Mouse (Mus musculus) T-helper 17 cell (primary cell): ENCODE results near the gene Btg1.

ENCODE experiments used
- in situ Hi-C, 2 experiments: fragments of 300-600 bp; cut with MboI, MseI; formaldehyde crosslinking; loops; 1 replicate in 1 of 2; 2 replicates in 1 of 2; pipeline ENCODE4 v1.15.1; 2025; ENCODE audit warnings: high pct_unique_total_duplicates in 2 of 2

Gene Btg1

DNA sequence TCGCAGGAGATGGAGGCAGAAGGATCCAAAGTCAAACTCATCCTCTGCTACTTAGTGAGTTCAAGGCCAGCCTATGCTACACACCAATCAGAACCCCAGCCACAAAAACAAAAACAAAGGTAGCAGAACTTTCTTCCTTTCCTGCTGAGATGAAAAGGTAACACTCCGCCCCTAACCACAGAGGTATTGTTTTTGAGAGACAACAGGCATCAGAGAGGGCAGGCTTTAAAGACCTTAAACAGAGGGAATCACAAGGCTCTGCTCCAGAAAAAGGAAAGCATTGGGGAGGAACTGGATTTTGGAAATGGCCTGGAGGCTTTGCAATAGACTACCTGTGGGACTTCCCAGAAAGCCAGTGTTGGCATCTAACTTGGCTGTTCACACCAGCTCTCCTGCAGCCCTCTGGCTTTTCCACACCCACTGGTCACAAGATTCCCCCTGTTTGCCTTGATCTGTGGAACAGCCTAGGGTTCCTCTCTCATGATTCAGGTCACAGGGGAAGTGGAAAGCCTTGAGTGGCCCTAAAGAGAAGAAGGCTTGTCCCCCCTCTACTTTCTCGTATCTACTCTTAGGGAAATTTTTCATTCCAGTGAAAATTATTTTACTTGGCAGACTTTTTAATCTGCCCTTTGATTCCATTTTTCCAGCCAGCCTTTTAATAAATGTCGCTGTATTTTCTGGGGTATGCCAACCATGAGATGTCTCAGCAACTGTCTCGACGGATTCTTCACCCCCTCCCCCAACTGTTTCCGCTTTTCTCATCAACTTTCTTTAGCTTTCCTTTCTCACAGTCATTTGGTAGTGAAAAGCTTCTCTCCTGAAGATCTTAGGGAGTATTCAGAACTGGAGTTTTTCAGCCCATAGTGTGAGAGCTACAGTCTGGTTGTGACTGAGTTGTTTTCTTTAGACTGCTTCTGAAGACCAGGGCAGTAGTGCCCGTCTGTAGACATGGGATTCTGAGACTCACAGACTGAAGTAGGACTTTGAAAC, 7.2 kb upstream of the Btg1 start:
- in situ Hi-C loops: loop anchor here (5.0 to 25.0 kb wide), 6 partner anchors 147 to 395 kb away; no protein-coding TSS in a partner anchor

- in situ Hi-C loops: loop anchor here (10.0 to 25.0 kb wide), 2 partner anchors 211 to 279 kb away; no protein-coding TSS in a partner anchor
Measured at GRCm38 (mm10) chr10:96616001-96616708, 651 bp upstream of the Btg1 start.

GRCm38 (mm10) chr10:96617221-96617950, 580 bp downstream of the Btg1 start:
- in situ Hi-C loops: loop anchor here (10.0 to 25.0 kb wide), 2 partner anchors 213 to 280 kb away; no protein-coding TSS in a partner anchor

DNA sequence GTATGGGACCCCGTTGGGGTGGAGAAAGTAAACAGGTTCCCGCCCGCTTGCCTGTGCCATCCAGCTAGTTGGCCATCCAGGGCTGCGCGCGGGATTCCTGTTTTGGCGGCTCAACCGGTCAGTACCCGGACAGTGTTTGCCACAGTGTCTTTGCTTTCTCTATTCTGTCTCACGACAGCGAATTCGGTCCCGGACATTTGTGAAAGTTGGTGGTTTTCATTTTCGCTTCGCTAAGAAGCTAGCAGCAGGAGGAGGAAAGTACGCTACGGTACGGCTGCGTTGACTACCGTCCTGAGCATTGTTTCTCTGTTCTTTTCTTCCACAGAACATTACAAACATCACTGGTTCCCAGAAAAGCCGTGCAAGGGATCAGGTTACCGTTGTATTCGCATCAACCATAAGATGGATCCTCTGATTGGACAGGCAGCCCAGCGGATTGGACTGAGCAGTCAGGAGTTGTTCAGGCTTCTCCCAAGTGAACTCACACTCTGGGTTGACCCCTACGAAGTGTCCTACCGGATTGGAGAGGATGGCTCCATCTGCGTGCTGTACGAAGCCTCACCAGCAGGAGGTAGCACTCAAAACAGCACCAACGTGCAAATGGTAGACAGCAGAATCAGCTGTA, 1.3 kb downstream of the Btg1 start:
- in situ Hi-C loops: loop anchor here (10.0 to 25.0 kb wide), 2 partner anchors 213 to 281 kb away; no protein-coding TSS in a partner anchor

DNA sequence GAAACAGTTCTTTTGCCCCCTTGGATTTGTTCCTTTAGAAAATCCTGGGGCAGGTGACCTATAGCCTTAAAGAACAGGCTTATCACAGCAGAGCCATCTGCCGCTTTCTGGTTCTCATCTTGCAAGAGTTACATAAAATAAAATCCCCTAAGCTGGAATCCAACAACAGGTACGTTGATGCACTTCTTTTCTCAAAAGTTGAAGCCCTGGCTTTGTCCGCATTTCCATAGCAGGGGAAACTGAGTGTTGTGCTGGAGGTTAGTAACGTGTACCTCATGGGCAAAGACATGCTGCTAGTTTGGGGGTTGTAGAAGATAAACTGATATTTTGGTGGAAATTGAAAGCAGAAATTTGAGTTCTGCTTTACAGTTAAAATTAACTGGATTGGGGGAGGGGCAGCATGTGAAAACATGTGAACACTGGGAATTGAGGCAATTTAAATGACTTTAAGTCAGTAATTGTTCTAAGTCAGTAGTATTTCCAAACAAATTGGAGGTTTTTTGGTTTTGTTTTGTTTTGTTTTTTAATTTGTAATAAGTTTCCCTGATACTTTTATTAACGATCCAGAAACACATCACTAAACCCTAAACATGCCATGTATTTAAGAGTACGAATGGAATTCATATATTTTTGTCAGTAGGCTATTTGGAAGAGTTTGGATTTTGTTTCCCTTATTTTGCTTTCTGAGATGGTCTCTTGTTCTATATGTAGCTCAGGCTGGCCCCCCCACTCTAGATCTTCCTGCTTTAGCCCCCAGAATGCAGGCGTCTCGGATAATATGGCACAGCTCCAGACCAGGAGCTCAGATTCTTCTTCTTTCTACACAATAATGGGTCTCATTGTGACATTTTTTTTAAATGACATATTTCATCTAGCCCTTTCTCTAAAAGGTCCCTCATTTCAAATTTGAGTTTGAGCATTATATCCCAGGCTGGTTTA, 3.4 kb downstream of the Btg1 start:
- in situ Hi-C loops: loop anchor here (10.0 to 25.0 kb wide), 3 partner anchors 215 to 695 kb away; no protein-coding TSS in a partner anchor

DNA sequence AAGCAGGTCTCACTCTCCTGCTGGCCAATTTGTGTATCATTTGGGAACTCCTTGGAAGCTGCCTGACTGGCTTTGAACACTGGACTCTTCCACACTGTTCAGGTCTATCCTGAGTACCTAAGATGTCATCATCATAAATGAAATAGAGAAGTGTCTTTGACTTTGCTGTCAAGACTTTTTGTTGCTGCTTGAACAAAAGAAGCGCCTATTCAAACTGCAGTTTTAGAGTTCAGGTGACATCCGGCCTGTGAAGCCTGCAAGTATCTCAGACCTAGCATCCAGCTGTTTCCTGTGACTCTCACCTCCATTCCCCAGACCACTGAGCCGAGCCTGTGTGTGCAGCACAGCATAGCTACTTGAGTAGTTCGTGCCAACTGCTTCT, 4.1 kb downstream of the Btg1 start:
- in situ Hi-C loops: loop anchor here in 1 of 2 experiments (10.0 to 25.0 kb wide), 2 partner anchors 284 to 694 kb away; no protein-coding TSS in a partner anchor

GRCm38 (mm10) chr10:96621361-96621945, 4.6 kb downstream of the Btg1 start:
- in situ Hi-C loops: loop anchor here in 1 of 2 experiments (10.0 to 25.0 kb wide), 2 partner anchors 284 to 693 kb away; no protein-coding TSS in a partner anchor

GRCm38 (mm10) chr10:96621980-96622645, 5.3 kb downstream of the Btg1 start:
- in situ Hi-C loops: loop anchor here in 1 of 2 experiments (10.0 to 25.0 kb wide), 2 partner anchors 285 to 693 kb away; no protein-coding TSS in a partner anchor

DNA sequence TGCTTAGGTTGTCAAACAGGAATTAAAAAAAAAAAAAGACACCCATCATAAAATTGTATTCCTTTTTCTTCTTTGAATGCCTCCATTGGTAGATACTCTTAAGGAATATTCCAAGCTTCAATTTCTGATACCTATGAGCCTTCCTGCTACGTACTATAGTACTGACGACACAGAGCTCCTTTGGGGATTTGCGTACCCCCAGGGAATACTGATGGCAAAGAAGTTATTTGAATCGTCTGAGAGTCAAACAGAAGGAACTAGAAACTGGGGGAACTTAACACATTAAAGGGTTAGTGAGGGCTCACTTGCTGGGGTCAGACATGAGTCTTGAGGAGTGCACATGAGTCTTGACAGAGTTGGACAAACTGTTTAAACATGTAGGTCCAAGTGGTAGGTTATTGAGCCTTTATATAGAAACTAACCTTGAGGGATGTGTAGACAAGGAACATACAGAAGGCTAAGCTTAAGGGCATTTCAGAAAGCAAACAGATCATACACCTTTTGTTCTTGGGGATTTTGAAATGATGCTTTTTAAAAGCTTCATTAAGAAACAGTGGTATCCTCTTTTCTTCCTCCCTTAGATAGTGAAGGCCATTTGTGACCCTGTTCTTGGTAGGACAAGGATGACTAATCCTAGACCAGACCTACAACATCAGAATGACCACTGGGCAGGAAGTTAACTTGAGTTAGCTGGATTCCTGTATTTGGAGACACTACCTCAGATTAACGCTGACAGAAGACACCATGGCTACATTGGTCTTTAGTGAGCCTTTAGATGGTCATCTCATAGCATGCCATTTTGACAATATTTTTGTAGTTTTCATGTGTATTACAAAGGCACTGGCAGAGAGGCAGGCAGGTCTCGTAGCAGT, 6.2 kb downstream of the Btg1 start:
- in situ Hi-C loops: loop anchor here in 1 of 2 experiments (10.0 to 25.0 kb wide), 2 partner anchors 286 to 692 kb away; no protein-coding TSS in a partner anchor

DNA sequence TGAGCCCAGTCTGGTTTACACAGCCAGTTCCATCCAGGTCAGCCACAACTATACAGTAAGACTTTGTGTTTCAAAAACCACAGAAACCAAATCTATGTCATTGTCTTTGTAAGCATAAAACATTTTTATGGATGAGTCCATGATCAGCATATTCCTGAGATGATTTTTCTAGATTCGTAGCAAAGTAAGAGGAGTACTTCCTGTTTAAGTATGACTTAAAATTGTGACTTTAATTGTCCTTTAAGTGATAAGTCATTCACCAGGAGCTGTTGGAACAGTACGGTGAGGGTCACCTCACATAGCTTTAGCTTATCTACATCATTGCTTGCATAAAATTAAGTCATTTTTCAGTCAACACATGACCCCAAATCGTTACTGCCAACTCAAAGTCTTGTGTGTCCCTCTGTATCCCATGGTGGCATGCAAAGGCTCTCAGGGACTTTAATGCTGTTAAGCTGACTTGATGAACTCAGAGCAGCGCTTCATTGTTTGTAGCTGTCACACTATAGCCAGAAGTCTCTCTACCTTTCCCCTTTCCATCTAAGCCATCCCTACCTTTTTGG, 6.9 kb downstream of the Btg1 start:
- in situ Hi-C loops: loop anchor here in 1 of 2 experiments (10.0 to 25.0 kb wide), 2 partner anchors 286 to 691 kb away; no protein-coding TSS in a partner anchor

GRCm38 (mm10) chr10:96624406-96624805, 7.6 kb downstream of the Btg1 start:
- in situ Hi-C loops: loop anchor here in 1 of 2 experiments (10.0 to 25.0 kb wide), 2 partner anchors 287 to 690 kb away; no protein-coding TSS in a partner anchor

DNA sequence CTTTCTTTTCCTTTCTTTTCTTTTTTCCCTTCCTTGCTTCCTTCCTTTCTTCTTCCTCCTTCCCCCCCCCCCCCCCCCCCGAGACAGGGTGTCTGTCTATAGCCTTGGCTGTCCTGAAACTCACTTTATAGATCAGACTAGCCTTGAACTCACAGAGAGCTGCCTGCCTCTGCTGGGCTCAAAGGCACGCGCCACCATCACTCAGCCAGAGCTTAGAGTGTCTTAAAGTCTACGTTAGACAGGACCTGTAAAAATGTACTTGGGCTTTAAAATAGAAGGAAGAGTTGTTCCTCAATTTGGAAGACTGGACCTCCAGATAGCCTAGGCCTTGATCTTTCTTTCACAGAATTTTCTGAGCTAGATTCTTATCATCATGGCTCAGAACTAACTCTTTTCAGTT, 8.3 kb downstream of the Btg1 start:
- in situ Hi-C loops: loop anchor here (5.0 to 25.0 kb wide), 3 partner anchors 102 to 690 kb away; no protein-coding TSS in a partner anchor

DNA sequence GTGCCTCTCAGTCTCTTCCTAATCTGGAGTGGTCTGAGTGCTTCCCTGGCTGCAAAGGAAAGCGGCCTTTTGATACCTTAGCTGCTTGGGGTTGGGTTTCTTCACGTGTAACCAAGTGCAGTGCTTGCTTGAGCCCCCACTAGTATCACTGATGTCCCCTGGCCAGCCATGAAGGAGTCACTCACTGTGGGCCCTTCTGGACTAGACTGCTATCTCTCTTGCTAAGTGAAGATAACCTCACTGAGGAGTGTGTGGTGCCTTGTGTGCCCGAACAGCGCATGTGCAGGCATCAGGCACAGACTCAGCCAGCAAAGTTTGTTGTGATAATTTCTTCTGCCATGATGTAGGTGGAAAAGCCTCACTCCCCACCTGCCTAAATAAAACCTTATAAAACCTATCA, 8.9 kb downstream of the Btg1 start:
- in situ Hi-C loops: loop anchor here (5.0 to 25.0 kb wide), 3 partner anchors 102 to 689 kb away; no protein-coding TSS in a partner anchor

DNA sequence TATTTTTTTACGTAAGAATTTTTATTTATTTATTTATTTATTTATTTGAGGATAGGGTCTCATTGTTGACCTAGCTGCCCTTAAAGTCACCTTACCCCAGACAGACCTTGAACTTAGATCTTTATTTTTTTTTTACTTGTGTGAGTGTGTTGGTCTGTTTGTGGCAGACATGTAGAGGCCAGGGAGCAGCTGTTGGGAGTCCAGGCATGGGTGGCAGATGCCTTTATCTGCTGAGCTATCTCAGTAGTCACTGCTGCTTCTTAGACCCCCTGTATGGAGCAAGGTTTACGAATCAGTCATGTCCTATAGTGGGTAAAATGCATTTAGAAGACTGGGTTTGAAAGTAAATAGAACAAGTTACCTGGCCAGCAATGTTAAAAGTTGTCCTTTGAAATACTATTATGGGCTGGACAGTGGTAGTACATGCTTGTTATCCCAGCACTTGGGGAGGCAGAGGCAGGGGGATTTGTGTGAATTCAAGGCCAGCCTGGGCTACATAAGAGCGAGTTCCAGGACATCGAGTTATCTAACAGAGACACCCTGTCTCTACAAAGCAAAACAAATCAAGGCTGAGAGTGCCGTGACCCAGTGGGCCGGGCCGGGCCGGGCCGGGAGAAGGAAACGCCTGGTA, 9.4 kb downstream of the Btg1 start:
- in situ Hi-C loops: loop anchor here (5.0 to 25.0 kb wide), 3 partner anchors 101 to 689 kb away; no protein-coding TSS in a partner anchor

GRCm38 (mm10) chr10:96627332-96627731, 10.5 kb downstream of the Btg1 start:
- in situ Hi-C loops: loop anchor here (5.0 to 25.0 kb wide), 3 partner anchors 100 to 687 kb away; no protein-coding TSS in a partner anchor
